Mouse (Mus musculus) megakaryocyte-erythroid progenitor cell, adult 5-6 weeks (primary cell): ENCODE results near the gene Treml2. TPM values are rescaled to one million over a fixed set of nuclear protein-coding genes. Genes with fewer than 3 reads are reported as not detected.

Experiments
- ATAC-seq: replicated peaks from 2 replicates; pipeline ENCODE4 v1.8.0; 2016; ENCODE audit warnings: mild to moderate bottlenecking, inconsistent platforms; ENCODE audit not compliant: severe bottlenecking, poor library complexity, low FRiP score, low TSS enrichment
- total RNA-seq, 2 experiments: library from RNA; stranded (forward) in 1 of 2; stranded (reverse) in 1 of 2; fragments of 200-1000, 215-1000 nt in 1 of 2; fragments of >200 nt in 1 of 2; fragmentation: Nextera tagmentation in 1 of 2; gene quantifications; 2 replicates each; pipeline ENCODE4 v1.2.3; 2014 to 2017

Gene Treml2
- total RNA-seq (2014; fragmentation: Nextera tagmentation) (39.3 and 64.8 TPM in 2 replicates), total RNA-seq (2017) (23.7 and 37.2 TPM in 2 replicates)

GRCm38 (mm10) chr17:48299203-48299602 lies at the start of gene Treml2:
Treml2 (plus strand) TSS chr17:48299498.
- peak; percentile 77 for ATAC-seq

GRCm38 (mm10) chr17:48249501-48249900 lies 49.8 kb upstream of the Treml2 start:
- ATAC-seq: no peak

- no peak for ATAC-seq
These were observed 48.7 kb upstream of the Treml2 start for GRCm38 (mm10) chr17:48250631-48251030.

GRCm38 (mm10) chr17:48256575-48256974 lies 42.7 kb upstream of the Treml2 start:
- ATAC-seq: no peak

GRCm38 (mm10) chr17:48261868-48262267 lies 37.4 kb upstream of the Treml2 start:
- no peak for ATAC-seq

- ATAC-seq: no peak
These were observed 35.4 kb upstream of the Treml2 start, which contains the start of gene Treml4 for GRCm38 (mm10) chr17:48263741-48264362. Treml4 (plus strand) TSS chr17:48264295.

GRCm38 (mm10) chr17:48264662-48265061 lies 34.6 kb upstream of the Treml2 start:
- ATAC-seq: no peak

- ATAC-seq: no peak
These were observed 33.2 kb upstream of the Treml2 start for GRCm38 (mm10) chr17:48266138-48266537.

GRCm38 (mm10) chr17:48266610-48267304 lies 32.5 kb upstream of the Treml2 start:
- no peak for ATAC-seq

- ATAC-seq: no peak
These were observed 31.7 kb upstream of the Treml2 start for GRCm38 (mm10) chr17:48267591-48267990.

- peak; percentile 57; the same call in 1 of the 2 replicates for ATAC-seq
These were observed 31.0 kb upstream of the Treml2 start for GRCm38 (mm10) chr17:48268276-48268675.

GRCm38 (mm10) chr17:48269833-48270232 lies 29.5 kb upstream of the Treml2 start:
- ATAC-seq: no peak

GRCm38 (mm10) chr17:48272158-48272557 lies 27.1 kb upstream of the Treml2 start:
- ATAC-seq: peak; percentile 87

- ATAC-seq: 0 out of 2 replicates have a peak, but pooled peaks have one; percentile 1
These were observed 26.7 kb upstream of the Treml2 start for GRCm38 (mm10) chr17:48272598-48272997.

- no peak for ATAC-seq
These were observed 25.2 kb upstream of the Treml2 start for GRCm38 (mm10) chr17:48274098-48274497.

GRCm38 (mm10) chr17:48274885-48275284 lies 24.4 kb upstream of the Treml2 start:
- peak; percentile 58; the same call in 1 of the 2 replicates for ATAC-seq

- ATAC-seq: no peak
These were observed 23.6 kb upstream of the Treml2 start for GRCm38 (mm10) chr17:48275736-48276135.

- ATAC-seq: no peak
These were observed 20.9 kb upstream of the Treml2 start for GRCm38 (mm10) chr17:48278381-48278780.

GRCm38 (mm10) chr17:48279002-48279401 lies 20.3 kb upstream of the Treml2 start:
- ATAC-seq: no peak

- ATAC-seq: peak; percentile 64
These were observed 18.2 kb upstream of the Treml2 start for GRCm38 (mm10) chr17:48280943-48281738.
